Mouse (Mus musculus) neural tube, embryonic 11.5 days (tissue): Measurements from ENCODE around the gene Tex11. TPM values are rescaled to one million over a fixed set of nuclear protein-coding genes. Genes with fewer than 3 reads are reported as not detected.

ENCODE experiments used
- ATAC-seq: fragments of 200-750 bp; cut with Nextera tagmentation; 2 replicates; pipeline ENCODE4 v1.8.0; 2017; ENCODE audit warnings: moderate number of reproducible peaks, mild to moderate bottlenecking, moderate TSS enrichment, moderate library complexity; ENCODE audit not compliant: insufficient read depth, low FRiP score, low TSS enrichment
- DNase-seq: peaks from one replicate; pipeline ENCODE4 v3.0.0-alpha.2; 2015; ENCODE audit warnings: low spot score
- H3K27ac ChIP-seq: fragments of 300-500 bp; sonication (generic); 2 replicates; pipeline ENCODE4 v1.5.1; 2014; ENCODE audit warnings: low read depth, mild to moderate bottlenecking, low read length
- H3K27me3 ChIP-seq: fragments of 300-500 bp; sonication (generic); 2 replicates; pipeline ENCODE4 v1.6.1; 2014; ENCODE audit warnings: mild to moderate bottlenecking, low read length, mixed read lengths; ENCODE audit not compliant: control insufficient read depth, insufficient read depth
- H3K36me3 ChIP-seq: fragments of 300-500 bp; sonication (generic); 2 replicates; pipeline ENCODE4 v1.6.1; 2014; ENCODE audit warnings: mild to moderate bottlenecking, low read length, moderate library complexity, mixed read lengths; ENCODE audit not compliant: control insufficient read depth, insufficient read depth
- H3K4me1 ChIP-seq: fragments of 300-500 bp; sonication (generic); 2 replicates; pipeline ENCODE4 v1.6.1; 2014; ENCODE audit warnings: low read length, mixed read lengths; ENCODE audit not compliant: control insufficient read depth, insufficient read depth
- H3K4me2 ChIP-seq: fragments of 300-500 bp; sonication (generic); 2 replicates; pipeline ENCODE4 v1.6.1; 2014; ENCODE audit warnings: low read depth, mild to moderate bottlenecking, moderate library complexity
- H3K4me3 ChIP-seq: fragments of 300-500 bp; sonication (generic); 2 replicates; pipeline ENCODE4 v1.5.1; 2014; ENCODE audit warnings: low read depth, low read length
- H3K9ac ChIP-seq: fragments of 300-500 bp; sonication (generic); 2 replicates; pipeline ENCODE4 v1.6.1; 2014; ENCODE audit warnings: mild to moderate bottlenecking, low read length
- H3K9me3 ChIP-seq: fragments of 300-500 bp; sonication (generic); 2 replicates; pipeline ENCODE4 v1.6.1; 2016; ENCODE audit warnings: low read length; ENCODE audit not compliant: control insufficient read depth
- WGBS: fragments of 180-500 bp; shearing (Covaris S2); extraction: QIAGEN DNeasy Blood & Tissue Kit; methylation state at CpG from one replicate; pipeline ENCODE4 v1.1.7; 2014; 5-methylcytosine and 5-hydroxymethylcytosine counted together
- polyA plus RNA-seq: library from polyadenylated mRNA; unstranded; fragments of >200 nt; fragmentation: Nextera tagmentation; extraction: Ambion mirVana; gene quantifications from 2 replicates; pipeline ENCODE4 v1.2.1, GENCODE M21; 2014

The Tex11 gene
- polyA plus RNA-seq, 1 experiment from 2014 or later: not detected

GRCm38 (mm10) chrX:100797370-100797769 is 262.1 kb downstream of the Tex11 start:
- H3K4me3 ChIP-seq: no peak overlapping the region
- DNase-seq (no peak), ATAC-seq (no peak)
- WGBS: 67% methylated on average over 4 of the region's 4 CpGs
- no peak overlapping the region for H3K9ac ChIP-seq
- no peaks in the 10 kb centered on the region for H3K27me3 ChIP-seq
- no peak overlapping the region for H3K4me2 ChIP-seq
- no peaks in the 10 kb centered on the region for H3K36me3 ChIP-seq
- peaks cover 7% of the 10 kb centered on the region; the same call in 1 of the 2 replicates for H3K4me1 ChIP-seq
- H3K9me3 ChIP-seq: no peaks in the 10 kb centered on the region
- H3K27ac ChIP-seq: no peak overlapping the region

- Histone ChIP-seq H3K27ac (no peak overlapping the region), H3K9ac (no peak overlapping the region), H3K36me3 (no peaks in the 10 kb centered on the region), H3K9me3 (no peaks in the 10 kb centered on the region), H3K27me3 (no peaks in the 10 kb centered on the region), H3K4me1 (peaks cover 7% of the 10 kb centered on the region; the same call in 1 of the 2 replicates), H3K4me2 (no peak overlapping the region), H3K4me3 (no peak overlapping the region)
- DNase-seq: no peak
- ATAC-seq: no peak
- 73% methylated on average over 3 of the region's 3 CpGs for WGBS
These were observed 262.8 kb downstream of the Tex11 start for GRCm38 (mm10) chrX:100796741-100797090.

GRCm38 (mm10) chrX:100796041-100796740 is 263.3 kb downstream of the Tex11 start:
- H3K4me2 ChIP-seq: no peak overlapping the region
- ATAC-seq: no peak
- H3K27me3 ChIP-seq: no peaks in the 10 kb centered on the region
- no peak overlapping the region for H3K4me3 ChIP-seq
- H3K27ac ChIP-seq: no peak overlapping the region
- DNase-seq: no peak
- peaks cover 7% of the 10 kb centered on the region; the same call in 1 of the 2 replicates for H3K4me1 ChIP-seq
- H3K36me3 ChIP-seq: no peaks in the 10 kb centered on the region
- no peak overlapping the region for H3K9ac ChIP-seq
- no peaks in the 10 kb centered on the region for H3K9me3 ChIP-seq
- WGBS: 65% methylated on average over 6 of the region's 6 CpGs

GRCm38 (mm10) chrX:100789322-100789721 is 270.1 kb downstream of the Tex11 start:
- no peaks in the 10 kb centered on the region for H3K36me3 ChIP-seq
- no peak for ATAC-seq
- no peak overlapping the region for H3K4me3 ChIP-seq
- DNase-seq: no peak
- 77% methylated on average over 4 of the region's 4 CpGs for WGBS
- no peaks in the 10 kb centered on the region for H3K4me1 ChIP-seq
- H3K27ac ChIP-seq: no peak overlapping the region
- no peak overlapping the region for H3K4me2 ChIP-seq
- H3K27me3 ChIP-seq: no peaks in the 10 kb centered on the region
- no peaks in the 10 kb centered on the region for H3K9me3 ChIP-seq
- H3K9ac ChIP-seq: no peak overlapping the region

Other genes with a start within 250 kb of the Tex11 start
- gene Slc7a3, start 26.4 kb upstream of the Tex11 start, polyA plus RNA-seq: 0.45 and 0.50 TPM in 2 replicates
- 56.4 and 61.1 TPM in 2 replicates for gene Snx12, start 162.9 kb upstream of the Tex11 start, polyA plus RNA-seq
- 2.7 and 2.9 TPM in 2 replicates for gene Foxo4, start 194.9 kb upstream of the Tex11 start, polyA plus RNA-seq
- gene Gm614, start 204.3 kb upstream of the Tex11 start, polyA plus RNA-seq: not detected in 2 replicates
- gene Il2rg, start 208.6 kb upstream of the Tex11 start, polyA plus RNA-seq: 4.2 and 4.4 TPM in 2 replicates
- not detected in 2 replicates for gene Gm20489, start 209.4 kb upstream of the Tex11 start, polyA plus RNA-seq
- 37.1 and 41.2 TPM in 2 replicates for gene Med12, start 214.4 kb upstream of the Tex11 start, polyA plus RNA-seq
- gene Nlgn3, start 239.5 kb upstream of the Tex11 start, polyA plus RNA-seq: 24.0 and 25.1 TPM in 2 replicates